Mouse (Mus musculus): ENCODE measurements around the gene Pes1.

- TF ChIP-seq CTCF (IDR thresholded peaks at IDR 0.05; ENCODE audit: extremely low read depth, insufficient read length, insufficient replicate concordance, low read depth, low read length) (no peak), POLR2A (IDR thresholded peaks at IDR 0.05; ENCODE audit: low read depth, low read length) (no peak)
These were observed 35.8 kb downstream of the Pes1 start for GRCm38 (mm10) chr11:3999547-3999946.

Measured in small intestine, adult 2 months (tissue).